Mouse (Mus musculus): ENCODE measurements around the gene Xiap. TPM values are rescaled to one million over a fixed set of nuclear protein-coding genes. Genes with fewer than 3 reads are reported as not detected.

The Xiap gene
- polyA plus RNA-seq, 1 experiment from 2014 or later = 16.9 TPM

- Histone ChIP-seq H3K4me2 (ENCODE audit: low read length) (no peak overlapping the region), H3K27ac (replicated peaks in 1 of 2; ENCODE audit: control insufficient read depth in 1 of 2, insufficient read depth in 1 of 2, low read depth in 2 of 2, low read length in 2 of 2) (no peak overlapping the region), H3K9ac (ENCODE audit: low read length) (no peak overlapping the region), H3K4me3 (ENCODE audit: control insufficient read depth in 1 of 2, insufficient read depth in 1 of 2, low read depth in 1 of 2, low read length in 2 of 2) (no peak overlapping the region), H3K27me3 (ENCODE audit: control insufficient read depth, insufficient read depth, low read length) (no peaks in the 10 kb centered on the region), H3K36me3 (ENCODE audit: control insufficient read depth, insufficient read depth, low read length) (no peaks in the 10 kb centered on the region), H3K9me3 (ENCODE audit: control insufficient read depth, low read length) (no peaks in the 10 kb centered on the region), H3K4me1 (ENCODE audit: control insufficient read depth in 2 of 2, insufficient read depth in 2 of 2, low read length in 2 of 2) (peaks cover 3 to 8% of the 10 kb centered on the region in 2 experiments)
- ATAC-seq (ENCODE audit: insufficient number of reproducible peaks, insufficient read depth, low FRiP score, low read depth) = no peak
- 78% methylated on average over 3 of the region's 3 CpGs for WGBS
Measured at GRCm38 (mm10) chrX:42142620-42143019, 83.1 kb downstream of the Xiap start.

- H3K4me3 ChIP-seq (ENCODE audit: control insufficient read depth in 1 of 2, insufficient read depth in 1 of 2, low read depth in 1 of 2, low read length in 2 of 2) = no peak overlapping the region
- ATAC-seq (ENCODE audit: insufficient number of reproducible peaks, insufficient read depth, low FRiP score, low read depth) = no peak
- no peaks in the 10 kb centered on the region for H3K36me3 ChIP-seq (ENCODE audit: control insufficient read depth, insufficient read depth, low read length)
- H3K9ac ChIP-seq (ENCODE audit: low read length) = no peak overlapping the region
- H3K9me3 ChIP-seq (ENCODE audit: control insufficient read depth, low read length) = no peaks in the 10 kb centered on the region
- H3K4me1 ChIP-seq (ENCODE audit: control insufficient read depth in 2 of 2, insufficient read depth in 2 of 2, low read length in 2 of 2) = peaks cover 5 to 13% of the 10 kb centered on the region in 2 experiments
- 64% methylated on average over 4 of the region's 4 CpGs for WGBS
- no peak overlapping the region for H3K4me2 ChIP-seq (ENCODE audit: low read length)
- no peak overlapping the region for H3K27ac ChIP-seq (replicated peaks in 1 of 2; ENCODE audit: control insufficient read depth in 1 of 2, insufficient read depth in 1 of 2, low read depth in 2 of 2, low read length in 2 of 2)
- H3K27me3 ChIP-seq (ENCODE audit: control insufficient read depth, insufficient read depth, low read length) = no peaks in the 10 kb centered on the region
Measured at GRCm38 (mm10) chrX:42143991-42144390, 84.5 kb downstream of the Xiap start.

DNA sequence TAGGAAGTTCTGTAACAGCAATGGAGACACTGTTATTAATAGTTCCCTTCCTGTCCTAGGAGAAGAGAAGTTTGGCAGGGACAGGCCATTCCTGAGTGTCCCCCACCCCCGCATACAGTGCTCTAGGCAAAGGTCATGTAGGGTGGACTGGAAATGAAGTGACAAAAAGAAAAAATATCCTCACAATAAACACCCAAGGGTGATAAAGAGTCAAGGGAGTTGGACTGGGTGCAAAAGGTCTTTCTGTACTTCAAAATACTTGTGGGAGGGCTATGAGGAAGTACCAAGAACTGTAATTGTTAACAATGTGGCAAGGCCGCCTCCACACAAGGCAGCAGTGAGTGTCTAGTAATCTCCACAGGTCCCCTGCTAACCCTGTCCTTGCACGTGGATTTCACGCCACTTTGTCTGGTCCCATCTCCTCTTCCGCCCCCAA is 88.6 kb downstream of the Xiap start:
- no peak for ATAC-seq (ENCODE audit: insufficient number of reproducible peaks, insufficient read depth, low FRiP score, low read depth)
- WGBS = 39% methylated on average over 5 of the region's 5 CpGs

GRCm38 (mm10) chrX:42148788-42149556 is 89.5 kb downstream of the Xiap start, which contains the start of gene Stag2:
Stag2 (plus strand) TSS chrX:42149317.
- peak; percentile 79 for ATAC-seq (ENCODE audit: insufficient number of reproducible peaks, insufficient read depth, low FRiP score, low read depth)
- peaks cover 2 to 8% of the 10 kb centered on the region in 2 experiments; a peak in 3 of 4 replicates for H3K4me1 ChIP-seq (ENCODE audit: control insufficient read depth in 2 of 2, insufficient read depth in 2 of 2, low read length in 2 of 2)
- no peaks in the 10 kb centered on the region for H3K36me3 ChIP-seq (ENCODE audit: control insufficient read depth, insufficient read depth, low read length)
- H3K27me3 ChIP-seq (ENCODE audit: control insufficient read depth, insufficient read depth, low read length) = no peaks in the 10 kb centered on the region
- peak within 1 kb of the TSS; percentile 98 for H3K9ac ChIP-seq (ENCODE audit: low read length)
- H3K4me2 ChIP-seq (ENCODE audit: low read length) = peak within 1 kb of the TSS; percentile 61
- peak within 1 kb of the TSS; percentile 100 for H3K27ac ChIP-seq (replicated peaks in 1 of 2; ENCODE audit: control insufficient read depth in 1 of 2, insufficient read depth in 1 of 2, low read depth in 2 of 2, low read length in 2 of 2)
- H3K4me3 ChIP-seq (ENCODE audit: control insufficient read depth in 1 of 2, insufficient read depth in 1 of 2, low read depth in 1 of 2, low read length in 2 of 2) = peak within 1 kb of the TSS; percentile 63 to 91
- WGBS = 10% methylated on average over 69 of the region's 76 CpGs
- no peaks in the 10 kb centered on the region for H3K9me3 ChIP-seq (ENCODE audit: control insufficient read depth, low read length)

More for the DNA sequence above, 88.6 kb downstream of the Xiap start:
- peak overlapping the region; percentile 47 for H3K4me2 ChIP-seq (ENCODE audit: low read length)
- H3K4me1 ChIP-seq (ENCODE audit: control insufficient read depth in 2 of 2, insufficient read depth in 2 of 2, low read length in 2 of 2) = peaks cover 2 to 8% of the 10 kb centered on the region in 2 experiments; a peak in 3 of 4 replicates
- H3K27me3 ChIP-seq (ENCODE audit: control insufficient read depth, insufficient read depth, low read length) = no peaks in the 10 kb centered on the region
- H3K9me3 ChIP-seq (ENCODE audit: control insufficient read depth, low read length) = no peaks in the 10 kb centered on the region
- H3K9ac ChIP-seq (ENCODE audit: low read length) = peak overlapping the region; percentile 49
- peak overlapping the region; percentile 84 to 92 for H3K27ac ChIP-seq (replicated peaks in 1 of 2; ENCODE audit: control insufficient read depth in 1 of 2, insufficient read depth in 1 of 2, low read depth in 2 of 2, low read length in 2 of 2)
- H3K4me3 ChIP-seq (ENCODE audit: control insufficient read depth in 1 of 2, insufficient read depth in 1 of 2, low read depth in 1 of 2, low read length in 2 of 2) = peak overlapping the region in 1 of 2 experiments; percentile 39; a peak in 1 of 4 replicates
- H3K36me3 ChIP-seq (ENCODE audit: control insufficient read depth, insufficient read depth, low read length) = no peaks in the 10 kb centered on the region

DNA sequence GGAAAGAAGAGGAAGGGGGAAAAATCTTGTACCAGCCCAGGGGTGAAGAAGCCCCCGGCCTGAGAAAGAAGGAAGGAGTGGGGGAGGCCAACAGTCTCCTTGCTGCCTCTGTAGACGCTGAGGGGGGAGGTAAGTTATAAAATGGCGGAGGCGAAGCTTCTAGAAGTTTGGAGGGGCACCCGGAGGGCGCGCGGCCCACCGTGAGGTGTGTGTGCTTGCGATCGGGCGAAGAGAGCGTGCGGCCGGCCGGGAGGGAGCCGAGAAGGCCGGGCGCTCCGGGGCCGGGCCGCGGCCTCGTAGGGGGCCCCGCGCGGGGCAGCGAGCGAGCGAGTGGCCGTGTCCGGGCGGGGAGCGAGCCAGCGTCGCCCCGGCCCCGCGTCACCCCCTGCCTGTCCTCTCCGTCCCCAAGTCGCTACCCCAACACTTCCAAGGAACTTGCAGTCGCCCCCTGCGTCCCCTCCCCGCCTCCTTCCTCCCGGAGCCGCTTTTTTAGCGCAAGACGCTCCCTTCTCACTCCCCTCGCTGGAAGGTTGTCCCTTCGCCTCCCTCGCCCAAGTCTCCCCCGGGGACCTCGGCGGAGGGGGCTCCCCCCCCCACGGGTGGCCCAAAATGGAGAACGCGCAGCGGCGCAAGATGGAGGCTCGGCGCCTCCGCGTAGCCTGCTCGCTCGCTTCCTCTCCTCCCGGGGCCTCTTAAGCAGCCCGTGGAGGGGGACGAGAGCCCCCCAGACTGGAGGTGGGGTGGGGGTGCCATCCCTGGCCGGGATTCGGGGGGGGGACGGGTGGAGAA is 90.3 kb downstream of the Xiap start:
- 17% methylated on average over 69 of the region's 71 CpGs for WGBS
- H3K4me1 ChIP-seq (ENCODE audit: control insufficient read depth in 2 of 2, insufficient read depth in 2 of 2, low read length in 2 of 2) = peaks cover 2 to 8% of the 10 kb centered on the region in 2 experiments; a peak in 3 of 4 replicates
- peak overlapping the region; percentile 100 for H3K27ac ChIP-seq (replicated peaks in 1 of 2; ENCODE audit: control insufficient read depth in 1 of 2, insufficient read depth in 1 of 2, low read depth in 2 of 2, low read length in 2 of 2)
- peak overlapping the region; percentile 63 to 91 for H3K4me3 ChIP-seq (ENCODE audit: control insufficient read depth in 1 of 2, insufficient read depth in 1 of 2, low read depth in 1 of 2, low read length in 2 of 2)
- H3K9me3 ChIP-seq (ENCODE audit: control insufficient read depth, low read length) = no peaks in the 10 kb centered on the region
- H3K27me3 ChIP-seq (ENCODE audit: control insufficient read depth, insufficient read depth, low read length) = no peaks in the 10 kb centered on the region
- H3K9ac ChIP-seq (ENCODE audit: low read length) = peak overlapping the region; percentile 98
- H3K4me2 ChIP-seq (ENCODE audit: low read length) = peak overlapping the region; percentile 61
- ATAC-seq (ENCODE audit: insufficient number of reproducible peaks, insufficient read depth, low FRiP score, low read depth) = peak; percentile 14; the same call in 1 of the 2 replicates
- H3K36me3 ChIP-seq (ENCODE audit: control insufficient read depth, insufficient read depth, low read length) = no peaks in the 10 kb centered on the region

GRCm38 (mm10) chrX:42150346-42151023 is 91.0 kb downstream of the Xiap start:
- WGBS = 30% methylated on average over 26 of the region's 40 CpGs
- peak overlapping the region; percentile 63 to 91 for H3K4me3 ChIP-seq (ENCODE audit: control insufficient read depth in 1 of 2, insufficient read depth in 1 of 2, low read depth in 1 of 2, low read length in 2 of 2)
- H3K4me1 ChIP-seq (ENCODE audit: control insufficient read depth in 2 of 2, insufficient read depth in 2 of 2, low read length in 2 of 2) = peaks cover 2 to 8% of the 10 kb centered on the region in 2 experiments; a peak in 3 of 4 replicates
- H3K9me3 ChIP-seq (ENCODE audit: control insufficient read depth, low read length) = no peaks in the 10 kb centered on the region
- no peaks in the 10 kb centered on the region for H3K36me3 ChIP-seq (ENCODE audit: control insufficient read depth, insufficient read depth, low read length)
- no peaks in the 10 kb centered on the region for H3K27me3 ChIP-seq (ENCODE audit: control insufficient read depth, insufficient read depth, low read length)
- peak overlapping the region; percentile 74 for H3K4me2 ChIP-seq (ENCODE audit: low read length)
- ATAC-seq (ENCODE audit: insufficient number of reproducible peaks, insufficient read depth, low FRiP score, low read depth) = peak; percentile 76
- peak overlapping the region; percentile 100 for H3K27ac ChIP-seq (replicated peaks in 1 of 2; ENCODE audit: control insufficient read depth in 1 of 2, insufficient read depth in 1 of 2, low read depth in 2 of 2, low read length in 2 of 2)
- peak overlapping the region; percentile 98 for H3K9ac ChIP-seq (ENCODE audit: low read length)
